Mouse (Mus musculus) heart, embryonic 13.5 days (tissue): ENCODE measurements around the gene Gm20823. TPM values are rescaled to one million over a fixed set of nuclear protein-coding genes. Genes with fewer than 3 reads are reported as not detected.
"Not testable (repeated sequence)": the region's sequence is repeated elsewhere in the genome, so short reads cannot be mapped to it uniquely, and the experiment has no call there.

Experiments
- ATAC-seq: fragments of 200-750 bp; cut with Nextera tagmentation; 2 replicates; pipeline ENCODE4 v1.8.0; 2017; ENCODE audit warnings: moderate TSS enrichment; ENCODE audit not compliant: insufficient number of reproducible peaks, low FRiP score, low TSS enrichment; ENCODE audit errors: extremely low read depth
- H3K27ac ChIP-seq: fragments of 300-500 bp; sonication (generic); replicated peaks from 2 replicates; pipeline ENCODE4 v1.5.1; 2015; ENCODE audit warnings: moderate library complexity, mild to moderate bottlenecking, inconsistent platforms
- H3K27me3 ChIP-seq: fragments of 300-500 bp; sonication (generic); replicated peaks from 2 replicates; pipeline ENCODE4 v1.6.1; 2015; ENCODE audit warnings: mild to moderate bottlenecking, inconsistent platforms
- H3K36me3 ChIP-seq: fragments of 300-500 bp; sonication (generic); 2 replicates; pipeline ENCODE4 v1.6.1; 2015; ENCODE audit warnings: mild to moderate bottlenecking, inconsistent platforms
- H3K4me1 ChIP-seq: fragments of 300-500 bp; sonication (generic); 2 replicates; pipeline ENCODE4 v1.6.1; 2015; ENCODE audit warnings: inconsistent platforms
- H3K4me2 ChIP-seq: fragments of 300-500 bp; sonication (generic); 2 replicates; pipeline ENCODE4 v1.6.1; 2015; ENCODE audit warnings: inconsistent platforms, mild to moderate bottlenecking, moderate library complexity
- H3K4me3 ChIP-seq: fragments of 300-500 bp; sonication (generic); 2 replicates; pipeline ENCODE4 v1.5.1; 2015; ENCODE audit warnings: moderate library complexity, mild to moderate bottlenecking, inconsistent platforms
- H3K9ac ChIP-seq: fragments of 300-500 bp; sonication (generic); 2 replicates; pipeline ENCODE4 v1.6.1; 2015; ENCODE audit warnings: inconsistent platforms, mild to moderate bottlenecking, moderate library complexity
- H3K9me3 ChIP-seq: fragments of 300-500 bp; sonication (generic); 2 replicates; pipeline ENCODE4 v1.6.1; 2016; ENCODE audit warnings: inconsistent platforms
- WGBS: fragments of 180-500 bp; shearing (Covaris S2); methylation state at CpG from one replicate; pipeline ENCODE4 v1.1.7; 2015; ENCODE audit warnings: mixed read lengths; 5-methylcytosine and 5-hydroxymethylcytosine counted together
- polyA plus RNA-seq: library from polyadenylated mRNA; unstranded; fragments of >200 nt; fragmentation: Nextera tagmentation; extraction: Ambion mirVana; gene quantifications from 2 replicates; pipeline ENCODE4 v1.2.1, GENCODE M21; 2015

The Gm20823 gene
- not detected in 2 replicates for polyA plus RNA-seq

GRCm38 (mm10) chrY:62464745-62465144 is at the start of gene Gm20823:
Gene Gm20823, minus strand, starts transcription at chrY:62464845.
- no CpG with 5 or more reads among the region's 4 CpGs for WGBS
- not testable (repeated sequence) for H3K4me2 ChIP-seq, H3K9me3 ChIP-seq, H3K36me3 ChIP-seq, H3K27ac ChIP-seq, H3K9ac ChIP-seq, H3K4me3 ChIP-seq, H3K4me1 ChIP-seq, H3K27me3 ChIP-seq, ATAC-seq
